In the genomic region with DNA sequence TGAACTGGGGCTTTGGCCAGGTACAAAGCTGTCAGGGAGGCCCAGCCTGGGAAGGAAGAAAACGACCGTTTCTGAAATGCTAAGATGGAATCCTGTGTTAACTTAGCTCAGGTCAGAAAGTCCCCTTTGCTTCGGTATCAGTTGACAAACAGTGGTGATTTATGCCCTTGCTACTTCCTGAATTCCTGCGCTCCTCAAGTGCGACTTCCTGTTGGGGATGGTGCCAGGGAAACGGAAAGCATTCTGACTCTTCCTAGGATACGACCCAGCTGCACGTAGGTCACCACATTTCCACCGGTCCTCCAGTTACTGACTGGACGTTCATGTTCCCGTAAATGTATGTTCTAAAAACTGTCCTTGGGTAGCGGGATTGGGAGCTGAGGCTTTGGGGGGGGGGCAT, we compare ENCODE assay signal across 9 mouse cellular contexts.
DNase-seq lines count a peak whose midpoint lies in the region; ATAC-seq and TF ChIP-seq lines count a peak whose summit lies in the region.
"Had no signal": no experiment of that assay in that cellular context is flagged by ENCODE, and none has a peak within 500 bp of the region (broad histone marks: within the 10 kb centered on the region; RNA-seq: fewer than 3 reads in every experiment).

No protein-coding gene starts in this region.

- no peak overlapping the region for H3K4me2 ChIP-seq in heart, embryonic 12.5 days
- no peak overlapping the region for H3K4me2 ChIP-seq in heart, postnatal 0 days (ENCODE audit: low read depth, low read length)
- H3K4me2 ChIP-seq: liver, embryonic 13.5 days had no signal

- H3K4me3 ChIP-seq in heart, embryonic 12.5 days: no peak overlapping the region
- H3K4me3 ChIP-seq in heart, postnatal 0 days (ENCODE audit: low read depth, low read length): no peak overlapping the region
- H3K4me3 ChIP-seq: liver, embryonic 13.5 days had no signal

- H3K27ac ChIP-seq in heart, embryonic 12.5 days (ENCODE audit: poor library complexity, severe bottlenecking): no peak overlapping the region
- no peak overlapping the region; the same call in 1 of the 2 replicates for H3K27ac ChIP-seq in heart, postnatal 0 days (ENCODE audit: low read depth)
- H3K27ac ChIP-seq: liver, embryonic 13.5 days had no signal

- no peak for TF ChIP-seq CTCF in heart, postnatal 0 days (IDR thresholded peaks at IDR 0.05; ENCODE audit: low read depth)

- peaks cover 15% of the 10 kb centered on the region for H3K4me1 ChIP-seq in heart, embryonic 12.5 days (replicated peaks)
- H3K4me1 ChIP-seq in heart, postnatal 0 days (ENCODE audit: control insufficient read depth, insufficient read depth): peaks cover 10% of the 10 kb centered on the region; the same call in 1 of the 2 replicates

- H3K36me3 ChIP-seq in heart, embryonic 12.5 days: no peaks in the 10 kb centered on the region
- H3K36me3 ChIP-seq in heart, postnatal 0 days (replicated peaks; ENCODE audit: control insufficient read depth, insufficient read depth, low read length): no peaks in the 10 kb centered on the region
- H3K36me3 ChIP-seq: liver, embryonic 13.5 days had no signal

- no peaks in the 10 kb centered on the region for H3K27me3 ChIP-seq in heart, embryonic 12.5 days (replicated peaks)
- H3K27me3 ChIP-seq in heart, postnatal 0 days (ENCODE audit: control insufficient read depth, insufficient read depth, low read length): no peaks in the 10 kb centered on the region
- H3K27me3 ChIP-seq: liver, embryonic 13.5 days had no signal

- no peaks in the 10 kb centered on the region for H3K9me3 ChIP-seq in heart, embryonic 12.5 days (replicated peaks)
- no peaks in the 10 kb centered on the region for H3K9me3 ChIP-seq in heart, postnatal 0 days (replicated peaks; ENCODE audit: control insufficient read depth, low read length)
- H3K9me3 ChIP-seq: liver, embryonic 13.5 days had no signal

- ATAC-seq in heart, embryonic 12.5 days (ENCODE audit: insufficient number of reproducible peaks, low FRiP score): no peak
- ATAC-seq in heart, postnatal 0 days (ENCODE audit: insufficient read depth, low read depth): no peak
- ATAC-seq in erythroblast, adult 5-6 weeks (replicated peaks; ENCODE audit: low FRiP score, poor library complexity, severe bottlenecking): no peak

- no peak for TF ChIP-seq EP300 in heart, postnatal 0 days (IDR thresholded peaks at IDR 0.05; ENCODE audit: low read depth)

- 44% methylated on average over 12 of the region's 12 CpGs for WGBS in heart, embryonic 12.5 days
- 52% methylated on average over 12 of the region's 12 CpGs for WGBS in heart, postnatal 0 days

- peak; percentile 96 for DNase-seq in heart, adult 11 months
- peak; percentile 35 for DNase-seq in heart, postnatal 0 days (ENCODE audit: low spot score)
- peak; percentile 87 to 89 for DNase-seq in kidney, postnatal 25 days
- peak; percentile 61 for DNase-seq in mesoderm, embryonic 11.5 days (ENCODE audit: low read depth, low spot score)
- no peak for DNase-seq in thymus, postnatal 25 days
- DNase-seq in cerebellum, postnatal 14 days: no peak
- DNase-seq: liver, embryonic 13.5 days had no signal

- no peak overlapping the region for H3K9ac ChIP-seq in heart, embryonic 12.5 days
- H3K9ac ChIP-seq in heart, postnatal 0 days (replicated peaks; ENCODE audit: low read depth, low read length): no peak overlapping the region
- H3K9ac ChIP-seq: liver, embryonic 13.5 days had no signal

Comparison
In these comparisons a context has a peak if more than half of its experiments do, and no peak if none do; other contexts are left out.
1. DNase-seq: peak in heart, adult 11 months (single experiment), heart, postnatal 0 days (single experiment), kidney, postnatal 25 days (2 of 2) and mesoderm, embryonic 11.5 days (single experiment); none in thymus, postnatal 25 days (single experiment) and cerebellum, postnatal 14 days (0 of 2).